Mouse (Mus musculus) liver, postnatal 0 days (tissue): ENCODE data around the gene Ppp2ca.

Experiments
- CTCF ChIP-seq: sonication (generic); IDR thresholded peaks from 2 replicates; pipeline ENCODE4 v1.5.1; 2016; ENCODE audit warnings: antibody characterized with exemption, low read depth
- EP300 ChIP-seq: IDR thresholded peaks from 2 replicates; pipeline ENCODE4 v1.6.1; 2016; ENCODE audit warnings: antibody characterized with exemption, low read depth, mild to moderate bottlenecking

- no peak for TF ChIP-seq CTCF
- no peak for TF ChIP-seq EP300
These were observed 39.5 kb upstream of the Ppp2ca start for GRCm38 (mm10) chr11:52059001-52059400.
